Mouse (Mus musculus): ENCODE data around the gene Nupr1. TPM values are rescaled to one million over a fixed set of nuclear protein-coding genes. Genes with fewer than 3 reads are reported as not detected.

Gene Nupr1
- polyA plus RNA-seq, 1 experiment from 2014 or later = 2.9 TPM

DNA sequence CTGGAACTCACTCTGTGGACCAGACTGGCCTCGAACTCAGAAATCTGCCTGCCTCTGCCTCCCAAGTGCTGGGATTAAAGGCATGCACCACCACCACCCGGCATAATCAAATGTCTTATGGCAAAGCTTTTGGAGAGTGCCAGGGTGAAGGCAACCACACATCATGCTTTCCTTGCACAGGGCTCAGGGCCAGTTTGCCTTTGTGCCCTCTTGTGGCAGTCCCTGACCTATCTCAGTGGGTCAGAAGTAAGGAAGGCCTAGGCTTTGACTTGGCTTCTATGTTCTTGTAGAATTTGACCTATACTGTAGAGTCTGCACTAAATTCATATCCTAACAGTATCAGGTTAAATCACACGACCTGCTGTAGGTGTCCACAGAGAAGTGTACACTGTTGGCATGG, 14.0 kb downstream of the Nupr1 start:
- no peak for ATAC-seq (ENCODE audit: low FRiP score, low read depth)
- Histone ChIP-seq H3K27ac (no peak overlapping the region), H3K9ac (no peak overlapping the region), H3K4me1 (no peaks in the 10 kb centered on the region), H3K4me2 (replicated peaks) (no peak overlapping the region), H3K4me3 (no peak overlapping the region), H3K9me3 (no peaks in the 10 kb centered on the region), H3K27me3 (replicated peaks) (no peaks in the 10 kb centered on the region), H3K36me3 (no peaks in the 10 kb centered on the region)
- 73% methylated on average over 3 of the region's 3 CpGs for WGBS

DNA sequence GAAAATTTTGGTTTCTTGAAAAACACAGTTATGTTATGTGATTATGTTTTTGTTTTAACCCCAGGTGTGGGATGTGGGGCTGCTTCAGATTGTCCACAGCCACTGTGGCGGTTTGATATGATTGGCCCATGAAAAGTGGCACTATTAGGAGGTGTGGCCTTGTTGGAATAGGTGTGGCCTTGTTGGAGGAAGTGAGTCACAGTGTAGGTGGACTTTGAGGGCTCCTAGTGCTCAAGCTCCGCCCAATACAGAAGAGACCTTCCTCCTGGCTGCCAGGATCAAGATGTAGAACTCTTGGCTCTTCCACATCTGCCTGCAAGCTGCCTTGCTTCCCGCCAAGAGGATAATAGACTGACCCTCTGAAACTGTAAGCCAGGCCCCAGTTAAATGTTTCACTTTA, 17.9 kb downstream of the Nupr1 start:
- H3K4me3 ChIP-seq = no peak overlapping the region
- H3K4me1 ChIP-seq = no peaks in the 10 kb centered on the region
- WGBS = 71% methylated on average over 3 of the region's 3 CpGs
- no peak overlapping the region for H3K27ac ChIP-seq
- no peaks in the 10 kb centered on the region for H3K9me3 ChIP-seq
- no peak overlapping the region for H3K4me2 ChIP-seq (replicated peaks)
- no peaks in the 10 kb centered on the region for H3K27me3 ChIP-seq (replicated peaks)
- no peaks in the 10 kb centered on the region for H3K36me3 ChIP-seq
- H3K9ac ChIP-seq = no peak overlapping the region
- no peak for ATAC-seq (ENCODE audit: low FRiP score, low read depth)

DNA sequence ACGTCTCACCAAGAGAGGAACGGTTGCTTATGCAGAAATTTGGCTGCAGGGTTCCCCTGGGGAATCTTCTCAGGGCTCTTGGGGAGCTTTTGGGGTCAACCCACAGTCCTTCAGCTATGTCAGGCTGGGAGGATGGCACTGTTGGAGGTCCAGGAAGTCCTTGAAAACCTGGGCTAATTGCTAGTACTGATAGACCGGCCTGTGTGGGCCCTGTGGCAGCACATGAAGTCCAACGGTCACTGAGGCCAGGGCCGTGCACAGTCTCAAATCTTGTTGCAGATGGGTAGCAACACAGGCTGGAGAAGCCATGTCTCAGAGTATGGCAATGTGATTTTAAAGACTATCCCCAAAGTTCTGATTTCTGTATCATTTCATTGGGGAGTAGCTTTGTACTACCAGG, 22.9 kb downstream of the Nupr1 start:
- no peaks in the 10 kb centered on the region for H3K4me1 ChIP-seq
- WGBS = 80% methylated on average over 5 of the region's 5 CpGs
- H3K27me3 ChIP-seq (replicated peaks) = no peaks in the 10 kb centered on the region
- H3K36me3 ChIP-seq = no peaks in the 10 kb centered on the region
- H3K27ac ChIP-seq = no peak overlapping the region
- no peak overlapping the region for H3K9ac ChIP-seq
- no peak overlapping the region for H3K4me3 ChIP-seq
- no peaks in the 10 kb centered on the region for H3K9me3 ChIP-seq
- ATAC-seq (ENCODE audit: low FRiP score, low read depth) = no peak
- no peak overlapping the region for H3K4me2 ChIP-seq (replicated peaks)

DNA sequence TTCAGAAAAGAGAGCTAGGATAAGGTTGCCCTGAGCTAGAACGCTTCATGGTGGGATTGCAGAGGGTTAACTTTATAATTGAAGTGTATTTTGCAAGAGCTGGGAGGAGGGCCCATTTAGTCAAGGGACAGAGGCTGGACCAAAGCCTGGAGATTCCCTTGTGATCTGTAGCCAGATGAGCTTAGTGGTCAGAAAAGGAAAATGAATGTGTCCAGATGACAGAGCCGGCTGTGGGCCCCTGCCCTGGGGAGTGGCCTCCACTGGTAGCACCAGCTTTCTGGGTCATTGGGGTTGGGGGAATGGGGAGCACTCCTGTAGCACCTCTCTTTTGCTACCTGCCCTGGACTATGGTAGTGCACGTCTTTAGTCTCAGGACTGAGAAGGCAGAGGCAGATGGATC, 23.6 kb downstream of the Nupr1 start:
- no peak overlapping the region for H3K9ac ChIP-seq
- H3K27me3 ChIP-seq (replicated peaks) = no peaks in the 10 kb centered on the region
- no peaks in the 10 kb centered on the region for H3K4me1 ChIP-seq
- H3K36me3 ChIP-seq = no peaks in the 10 kb centered on the region
- no peak overlapping the region for H3K27ac ChIP-seq
- no peak overlapping the region for H3K4me3 ChIP-seq
- H3K4me2 ChIP-seq (replicated peaks) = no peak overlapping the region
- ATAC-seq (ENCODE audit: low FRiP score, low read depth) = no peak
- WGBS = 76% methylated on average over 3 of the region's 3 CpGs
- no peaks in the 10 kb centered on the region for H3K9me3 ChIP-seq

DNA sequence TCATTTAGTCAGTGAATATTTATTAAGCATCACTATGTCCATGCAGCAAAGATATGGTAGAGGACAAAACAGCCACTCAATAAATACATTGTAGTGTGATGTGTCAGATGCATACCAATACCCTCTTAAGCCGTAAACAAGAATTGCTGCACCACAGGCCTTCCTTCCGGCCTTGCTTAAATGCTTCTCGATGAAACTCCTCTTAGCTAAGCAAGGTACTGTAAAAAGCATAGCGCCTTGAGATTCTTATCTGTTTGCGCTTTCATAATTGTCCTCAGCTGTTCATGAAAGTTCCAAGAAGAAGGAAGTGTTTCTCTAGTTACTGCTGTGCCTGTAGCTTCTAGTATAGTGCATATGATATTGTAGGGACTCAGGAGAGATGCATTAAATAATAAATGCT, 24.1 kb downstream of the Nupr1 start:
- Histone ChIP-seq H3K9me3 (no peaks in the 10 kb centered on the region), H3K4me2 (replicated peaks) (no peak overlapping the region), H3K36me3 (no peaks in the 10 kb centered on the region), H3K9ac (no peak overlapping the region), H3K4me3 (no peak overlapping the region), H3K4me1 (no peaks in the 10 kb centered on the region), H3K27ac (no peak overlapping the region), H3K27me3 (replicated peaks) (no peaks in the 10 kb centered on the region)
- 74% methylated on average over 5 of the region's 5 CpGs for WGBS
- ATAC-seq (ENCODE audit: low FRiP score, low read depth) = no peak

DNA sequence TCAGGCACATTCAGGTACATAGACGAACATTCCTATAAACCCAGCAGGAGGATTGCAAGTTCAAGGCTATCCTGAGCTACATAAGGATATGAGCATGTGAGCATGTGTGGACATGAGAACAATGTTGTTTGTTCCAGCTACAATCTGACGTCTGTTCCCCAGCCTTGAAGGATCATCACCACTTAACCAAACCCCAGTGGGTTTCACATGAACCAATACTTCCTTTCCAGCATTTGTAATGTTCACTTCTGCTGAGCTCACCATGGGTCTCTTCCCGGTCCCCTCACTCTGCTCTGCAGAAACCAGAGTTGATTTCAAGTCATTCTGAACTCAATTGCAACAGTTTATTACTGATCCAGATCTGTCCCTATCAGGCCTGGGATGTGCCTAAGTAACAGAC, 28.0 kb downstream of the Nupr1 start:
- Histone ChIP-seq H3K9me3 (no peaks in the 10 kb centered on the region), H3K36me3 (no peaks in the 10 kb centered on the region), H3K27me3 (replicated peaks) (no peaks in the 10 kb centered on the region), H3K9ac (no peak overlapping the region), H3K4me2 (replicated peaks) (no peak overlapping the region), H3K4me1 (no peaks in the 10 kb centered on the region), H3K4me3 (no peak overlapping the region), H3K27ac (no peak overlapping the region)
- 85% methylated on average over 3 of the region's 3 CpGs for WGBS
- ATAC-seq (ENCODE audit: low FRiP score, low read depth) = no peak

DNA sequence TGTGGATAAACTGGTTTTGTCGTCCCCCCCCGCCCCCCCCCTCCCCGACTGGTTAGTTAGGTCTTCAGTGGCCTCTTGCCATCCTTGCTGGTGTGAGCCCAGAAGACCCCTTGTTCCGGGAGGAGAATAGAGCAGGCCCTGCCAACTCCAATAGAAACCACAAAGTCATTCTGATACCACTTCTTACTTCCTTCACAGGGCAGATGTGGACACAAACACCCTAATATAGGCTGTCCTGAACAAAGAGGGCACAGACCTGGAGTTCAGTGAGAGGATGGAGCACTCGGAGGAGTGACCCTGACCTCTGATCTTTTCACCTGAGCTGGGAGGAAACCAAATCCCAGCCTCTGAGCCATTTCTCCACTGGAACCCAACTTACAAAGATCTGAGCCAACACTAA, 28.8 kb downstream of the Nupr1 start:
- no peak overlapping the region for H3K4me2 ChIP-seq (replicated peaks)
- no peaks in the 10 kb centered on the region for H3K4me1 ChIP-seq
- no peaks in the 10 kb centered on the region for H3K27me3 ChIP-seq (replicated peaks)
- H3K27ac ChIP-seq = no peak overlapping the region
- no peaks in the 10 kb centered on the region for H3K36me3 ChIP-seq
- H3K4me3 ChIP-seq = no peak overlapping the region
- H3K9ac ChIP-seq = 0 out of 2 replicates have a peak overlapping the region, but pooled peaks have one; percentile 26
- ATAC-seq (ENCODE audit: low FRiP score, low read depth) = no peak
- 40% methylated on average over 4 of the region's 5 CpGs for WGBS
- no peaks in the 10 kb centered on the region for H3K9me3 ChIP-seq

DNA sequence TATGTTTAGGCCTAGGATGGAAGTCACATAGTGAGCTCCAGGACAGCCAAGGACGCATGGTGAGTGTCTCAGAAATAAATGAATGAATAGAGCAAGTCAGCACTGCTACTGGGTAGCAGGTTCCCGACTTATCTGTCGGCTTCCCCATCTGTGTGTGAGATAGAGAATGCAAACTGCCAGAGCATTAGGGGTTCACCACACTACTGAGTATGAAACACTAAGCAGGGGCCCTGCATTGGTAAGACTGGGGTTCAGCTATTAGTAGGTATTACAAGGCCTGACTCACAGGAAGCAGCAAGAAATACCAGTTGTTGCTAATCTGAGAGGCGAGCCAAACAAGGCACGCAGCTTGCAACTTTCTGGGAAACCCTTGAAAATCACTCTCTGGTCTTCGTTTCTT, 31.7 kb downstream of the Nupr1 start:
- WGBS = 85% methylated on average over 6 of the region's 6 CpGs
- no peaks in the 10 kb centered on the region; the same call in 1 of the 2 replicates for H3K27me3 ChIP-seq (replicated peaks)
- ATAC-seq (ENCODE audit: low FRiP score, low read depth) = no peak
- no peak overlapping the region for H3K27ac ChIP-seq
- H3K4me2 ChIP-seq (replicated peaks) = no peak overlapping the region
- no peaks in the 10 kb centered on the region for H3K9me3 ChIP-seq
- H3K4me3 ChIP-seq = no peak overlapping the region
- H3K4me1 ChIP-seq = no peaks in the 10 kb centered on the region
- H3K9ac ChIP-seq = no peak overlapping the region
- H3K36me3 ChIP-seq = no peaks in the 10 kb centered on the region

DNA sequence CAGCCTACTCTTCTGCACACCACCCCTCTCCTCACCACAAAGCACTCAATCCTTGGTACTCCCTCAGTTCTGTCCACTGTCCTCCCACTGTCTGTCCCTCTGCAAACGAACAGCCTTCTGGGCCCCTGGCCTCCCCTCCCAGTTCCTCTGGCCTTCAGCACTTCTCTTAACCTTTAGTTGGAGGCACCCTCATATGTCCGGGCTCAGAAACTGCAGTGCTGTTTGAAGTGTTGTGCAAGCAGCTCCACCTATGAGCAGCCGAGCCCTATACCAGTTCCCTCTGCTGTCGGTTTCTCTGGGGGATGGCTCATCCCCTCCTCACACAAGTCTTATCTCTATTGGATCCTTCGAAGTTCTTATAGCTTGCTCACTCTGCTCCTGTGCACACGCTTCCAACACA, 34.2 kb downstream of the Nupr1 start:
- Histone ChIP-seq H3K4me2 (replicated peaks) (no peak overlapping the region), H3K4me1 (no peaks in the 10 kb centered on the region), H3K27me3 (replicated peaks) (no peaks in the 10 kb centered on the region; the same call in 1 of the 2 replicates), H3K9me3 (no peaks in the 10 kb centered on the region), H3K4me3 (no peak overlapping the region), H3K36me3 (no peaks in the 10 kb centered on the region), H3K9ac (no peak overlapping the region), H3K27ac (no peak overlapping the region)
- WGBS = 69% methylated on average over 6 of the region's 6 CpGs
- no peak for ATAC-seq (ENCODE audit: low FRiP score, low read depth)

DNA sequence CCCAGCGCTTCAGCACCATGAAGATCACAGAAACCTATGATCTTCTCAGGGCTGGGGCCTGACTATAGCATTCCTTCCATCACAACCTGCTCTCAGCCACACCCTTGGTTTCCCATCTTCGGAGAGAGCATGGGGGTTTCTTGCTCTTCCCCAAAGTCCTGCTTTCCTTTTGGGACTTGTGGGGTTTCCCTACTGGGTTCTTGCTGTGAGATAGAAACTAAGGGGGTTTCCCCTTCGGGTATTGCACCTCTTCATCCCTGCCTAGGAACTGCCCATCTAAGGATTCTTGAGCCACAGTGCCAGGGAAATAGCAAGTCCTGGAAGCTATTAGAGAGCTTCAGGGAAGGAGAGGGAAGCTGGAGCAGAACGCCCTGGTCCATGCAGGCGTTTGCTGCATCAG, 34.8 kb downstream of the Nupr1 start:
- Histone ChIP-seq H3K9me3 (no peaks in the 10 kb centered on the region), H3K27ac (no peak overlapping the region), H3K4me3 (no peak overlapping the region), H3K36me3 (no peaks in the 10 kb centered on the region), H3K4me2 (replicated peaks) (no peak overlapping the region), H3K4me1 (no peaks in the 10 kb centered on the region), H3K9ac (no peak overlapping the region), H3K27me3 (replicated peaks) (no peaks in the 10 kb centered on the region; the same call in 1 of the 2 replicates)
- 85% methylated on average over 5 of the region's 5 CpGs for WGBS
- ATAC-seq (ENCODE audit: low FRiP score, low read depth) = no peak

DNA sequence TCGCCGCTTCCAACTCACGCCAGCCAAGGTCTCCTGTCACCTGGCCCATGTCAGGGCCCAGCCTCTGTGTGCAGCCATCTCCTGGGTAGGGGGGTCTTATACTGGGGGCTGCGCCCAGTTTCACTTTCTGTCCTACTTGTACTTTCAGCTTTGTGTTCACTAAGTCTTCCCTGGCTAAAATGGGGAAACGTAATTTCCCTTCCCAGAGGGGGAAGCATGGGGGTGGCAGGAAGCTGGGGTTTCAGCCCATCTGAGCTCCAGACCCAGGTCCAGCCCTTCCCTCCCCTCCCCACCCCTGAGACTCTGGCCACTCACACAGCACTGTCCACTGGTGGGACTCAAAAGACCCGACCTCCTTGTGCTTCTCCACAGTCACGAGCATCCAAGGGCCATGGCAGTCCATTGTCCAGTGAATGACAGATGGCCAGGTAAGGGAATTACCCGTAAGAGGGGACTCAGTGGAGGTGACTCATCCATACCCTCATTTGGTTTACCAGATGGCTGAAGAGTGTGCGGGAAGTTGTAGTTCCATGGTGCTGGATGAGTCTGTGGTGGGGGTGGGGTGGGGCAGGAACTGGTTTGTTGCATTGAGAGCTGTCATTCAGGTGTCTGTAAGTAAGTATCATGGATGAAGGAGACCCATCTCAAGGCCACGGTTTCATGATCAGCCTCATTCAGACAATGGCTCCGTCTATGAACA, 35.6 kb downstream of the Nupr1 start, which contains the start of gene Il27:
Gene Il27, minus strand, starts transcription at position 80 of the 700 bp plus-strand sequence.
- no peak within 1 kb of the TSS for H3K4me2 ChIP-seq (replicated peaks)
- H3K9ac ChIP-seq = no peak within 1 kb of the TSS
- H3K4me3 ChIP-seq = no peak within 1 kb of the TSS
- 83% methylated on average over 11 of the region's 11 CpGs for WGBS
- no peaks in the 10 kb centered on the region for H3K36me3 ChIP-seq
- no peak within 1 kb of the TSS for H3K27ac ChIP-seq
- H3K4me1 ChIP-seq = no peaks in the 10 kb centered on the region
- no peak for ATAC-seq (ENCODE audit: low FRiP score, low read depth)
- no peaks in the 10 kb centered on the region for H3K9me3 ChIP-seq
- H3K27me3 ChIP-seq (replicated peaks) = no peaks in the 10 kb centered on the region; the same call in 1 of the 2 replicates

DNA sequence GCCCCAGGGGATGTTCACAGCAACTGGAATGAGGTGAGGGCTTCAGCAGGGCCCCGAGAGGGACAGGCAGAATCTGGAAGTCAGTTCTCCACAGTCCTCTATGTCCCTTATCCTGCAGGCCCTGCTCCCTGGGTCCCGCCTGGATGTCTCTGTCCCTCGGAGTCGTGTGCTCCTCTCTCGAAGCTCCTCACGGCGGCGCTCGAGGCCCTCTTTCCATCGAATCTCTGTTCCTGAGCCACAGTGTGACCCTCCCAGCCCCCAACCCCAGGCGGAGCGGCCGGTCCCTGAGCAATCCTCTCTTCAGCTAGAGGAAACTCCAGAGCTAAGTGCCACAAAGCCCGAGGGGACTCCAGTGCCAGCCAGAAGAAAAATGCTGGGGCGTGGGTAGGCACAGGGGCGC, 42.9 kb downstream of the Nupr1 start:
- WGBS = 3% methylated on average over 16 of the region's 16 CpGs
- H3K9me3 ChIP-seq = no peaks in the 10 kb centered on the region
- H3K36me3 ChIP-seq = no peaks in the 10 kb centered on the region
- peaks cover 12% of the 10 kb centered on the region for H3K27me3 ChIP-seq (replicated peaks)
- no peak overlapping the region for H3K4me3 ChIP-seq
- ATAC-seq (ENCODE audit: low FRiP score, low read depth) = no peak
- H3K4me1 ChIP-seq = peaks cover 8% of the 10 kb centered on the region
- 0 out of 2 replicates have a peak overlapping the region, but pooled peaks have one; percentile 13 for H3K9ac ChIP-seq
- no peak overlapping the region for H3K27ac ChIP-seq
- H3K4me2 ChIP-seq (replicated peaks) = peak overlapping the region; percentile 44

DNA sequence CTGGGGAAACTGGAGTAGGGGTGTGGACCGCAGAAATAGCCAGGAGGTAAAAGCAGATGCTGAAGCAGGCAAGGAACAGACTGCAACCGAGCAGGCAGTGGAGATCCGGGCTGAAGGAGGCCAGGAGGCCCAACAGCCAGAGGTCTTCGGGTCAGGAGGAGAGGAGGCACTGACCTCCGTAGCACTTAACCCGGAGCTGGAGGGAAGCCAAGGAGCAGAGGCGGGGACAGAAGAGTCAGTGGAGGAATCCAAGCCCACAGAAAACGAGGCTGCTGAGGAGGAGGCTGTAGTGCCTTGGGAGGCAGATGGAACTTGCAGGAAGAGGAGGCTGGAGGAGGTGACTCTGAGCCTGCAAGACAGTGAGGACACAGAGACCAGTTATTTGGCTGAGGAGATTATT, 43.8 kb downstream of the Nupr1 start:
- Histone ChIP-seq H3K9me3 (no peaks in the 10 kb centered on the region), H3K27ac (no peak overlapping the region), H3K36me3 (no peaks in the 10 kb centered on the region), H3K4me2 (replicated peaks) (no peak overlapping the region), H3K9ac (no peak overlapping the region), H3K4me3 (no peak overlapping the region), H3K4me1 (peaks cover 14% of the 10 kb centered on the region), H3K27me3 (replicated peaks) (peaks cover 12% of the 10 kb centered on the region)
- 71% methylated on average over 8 of the region's 8 CpGs for WGBS
- ATAC-seq (ENCODE audit: low FRiP score, low read depth) = no peak
